Mouse (Mus musculus) cerebellum, adult 2 months (tissue): ENCODE measurements at regions not wholly inside any gene's neighbourhood (a gene's known extent, or its start where the extent isn't known, plus 50 kb on each side); places are given as distances from the start of the nearest gene placed in this dataset.

Source experiments
- CTCF ChIP-seq: fragments of 200-500 bp; IDR thresholded peaks from 2 replicates; pipeline ENCODE4 v1.5.1; 2011; ENCODE audit warnings: low read depth, mild to moderate bottlenecking, control low read depth, low read length, moderate library complexity, borderline replicate concordance; ENCODE audit not compliant: insufficient read depth
- POLR2A ChIP-seq: fragments of 200-500 bp; IDR thresholded peaks from 2 replicates; pipeline ENCODE4 v1.6.1; 2011; ENCODE audit warnings: low read length, control low read depth, borderline replicate concordance; ENCODE audit not compliant: insufficient read depth

- no peak for TF ChIP-seq CTCF
- no peak for TF ChIP-seq POLR2A
Measured at GRCm38 (mm10) chr10:19150005-19150404, 134.5 kb upstream of the Tnfaip3 start.
